Mouse (Mus musculus): ENCODE data around the gene Ahcyl1.

GRCm38 (mm10) chr3:107621286-107622075, 74.9 kb downstream of the Ahcyl1 start:
- no peak for TF ChIP-seq CTCF (IDR thresholded peaks at IDR 0.05; ENCODE audit: control insufficient read depth, insufficient read depth, low read length)
- no peak for TF ChIP-seq POLR2A (IDR thresholded peaks at IDR 0.05; ENCODE audit: borderline replicate concordance, control insufficient read depth, low read depth, low read length)
